Mouse (Mus musculus) C2C12 (cell line): ENCODE results near the gene Ints14.
A peak's percentile ranks its signal among the peaks of the same experiment; 100 is the strongest.

Experiments used
- CEBPB ChIP-seq: IDR thresholded peaks from one replicate; pipeline ENCODE4 v1.6.1; 2011; ENCODE audit warnings: low read depth, mild to moderate bottlenecking, control low read depth, moderate library complexity
- CTCF ChIP-seq: IDR thresholded peaks from one replicate; pipeline ENCODE4 v1.5.1; 2011; ENCODE audit not compliant: control insufficient read depth, insufficient read depth, insufficient read length
- FOSL1 ChIP-seq: IDR thresholded peaks from one replicate; pipeline ENCODE4 v1.8.0; 2011; ENCODE audit warnings: mild to moderate bottlenecking, low read length; ENCODE audit not compliant: poor library complexity, insufficient read depth, severe bottlenecking
- MAX ChIP-seq: IDR thresholded peaks from one replicate; pipeline ENCODE4 v1.6.1; 2011; ENCODE audit warnings: mild to moderate bottlenecking, control low read depth
- MYOD1 ChIP-seq: IDR thresholded peaks from one replicate; pipeline ENCODE4 v1.6.1; 2011; ENCODE audit warnings: low read depth; ENCODE audit not compliant: control insufficient read depth, insufficient read length
- USF1 ChIP-seq: IDR thresholded peaks from one replicate; pipeline ENCODE4 v1.6.1; 2011; ENCODE audit warnings: low read depth, mild to moderate bottlenecking, control low read depth, moderate library complexity

GRCm38 (mm10) chr9:64960117-64960977, at the start of gene Ints14:
- TF ChIP-seq CTCF = peak; percentile 90
- peak; percentile 52 for TF ChIP-seq MAX
- TF ChIP-seq MYOD1 = no peak
- no peak for TF ChIP-seq CEBPB
- TF ChIP-seq FOSL1 = no peak
- TF ChIP-seq USF1 = no peak
